Mouse (Mus musculus): ENCODE results near the gene Egln3.

- TF ChIP-seq CTCF (IDR thresholded peaks at IDR 0.05; ENCODE audit: low read depth) = no peak
- no peak for TF ChIP-seq EP300 (IDR thresholded peaks at IDR 0.05; ENCODE audit: low read depth)
These were observed 29.4 kb upstream of the Egln3 start for GRCm38 (mm10) chr12:54232996-54233603.
